Mouse (Mus musculus): ENCODE data around the gene Mrps11. TPM values are rescaled to one million over a fixed set of nuclear protein-coding genes. Genes with fewer than 3 reads are reported as not detected.

The Mrps11 gene
- 87.0 and 90.5 TPM in 2 replicates for polyA plus RNA-seq (2016; fragmentation: Nextera tagmentation; extraction: Ambion mirVana)

DNA sequence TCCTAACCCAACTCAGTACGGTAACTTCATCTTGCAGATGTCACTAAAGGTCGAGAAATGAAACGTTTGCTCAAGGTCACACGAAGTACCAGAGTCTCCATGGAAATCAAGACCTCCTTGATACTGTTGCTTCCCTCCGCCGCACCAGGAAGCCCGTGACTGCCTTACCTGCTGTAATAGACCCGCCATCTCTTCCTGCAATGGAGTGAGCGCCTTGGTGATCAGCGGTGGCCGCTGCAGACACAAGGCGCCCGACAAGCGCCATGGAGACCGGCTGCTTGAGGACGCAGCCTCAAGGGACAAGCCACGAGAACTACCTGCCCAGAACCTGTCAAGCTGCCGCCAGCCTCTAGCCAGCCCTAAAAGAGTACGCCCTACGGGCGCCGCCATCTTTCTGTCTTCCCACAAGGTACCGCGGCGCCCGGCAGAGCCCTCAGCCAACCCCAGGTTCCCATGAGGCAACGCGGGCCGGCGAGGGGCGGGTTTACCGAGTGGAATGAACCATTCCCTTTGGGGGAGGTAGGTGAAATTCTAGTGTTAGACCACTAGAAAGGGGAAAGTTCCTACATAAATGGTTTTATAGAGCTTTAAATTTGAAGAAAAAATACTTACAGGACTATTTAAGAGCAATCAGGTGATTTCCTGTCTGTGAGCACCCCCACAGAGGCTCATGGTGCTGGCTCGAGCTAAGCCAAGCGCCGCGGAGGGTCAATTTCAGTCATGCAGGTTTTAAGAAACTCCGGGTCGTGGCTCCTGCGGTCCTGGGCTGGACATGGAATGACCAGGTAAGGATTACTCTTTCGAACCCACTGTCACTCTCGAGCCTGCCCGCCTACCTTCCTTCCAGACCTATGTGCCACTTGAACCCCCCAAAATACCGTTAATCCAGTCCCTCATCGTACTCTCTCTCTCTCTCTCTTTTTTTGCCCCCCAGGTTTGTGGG is at the start of gene Mrps11, which contains the start of gene Mrpl46:
Gene Mrps11, plus strand, starts transcription at position 481 of the 943 bp plus-strand sequence.
Gene Mrpl46, minus strand, starts transcription at position 893 of the 943 bp plus-strand sequence.
- under 1% methylated on average over 44 of the region's 44 CpGs for WGBS
- H3K9me3 ChIP-seq = no peaks in the 10 kb centered on the region
- H3K4me1 ChIP-seq = peaks cover 24% of the 10 kb centered on the region
- peak; percentile 83 for DNase-seq (ENCODE audit: extremely low spot score, low spot score)
- H3K27ac ChIP-seq = peak within 1 kb of the TSS; percentile 97
- no peaks in the 10 kb centered on the region for H3K27me3 ChIP-seq (ENCODE audit: poor library complexity, severe bottlenecking)
- peak within 1 kb of the TSS; percentile 91 for H3K4me3 ChIP-seq
- peaks cover 46% of the 10 kb centered on the region for H3K36me3 ChIP-seq (replicated peaks)

DNA sequence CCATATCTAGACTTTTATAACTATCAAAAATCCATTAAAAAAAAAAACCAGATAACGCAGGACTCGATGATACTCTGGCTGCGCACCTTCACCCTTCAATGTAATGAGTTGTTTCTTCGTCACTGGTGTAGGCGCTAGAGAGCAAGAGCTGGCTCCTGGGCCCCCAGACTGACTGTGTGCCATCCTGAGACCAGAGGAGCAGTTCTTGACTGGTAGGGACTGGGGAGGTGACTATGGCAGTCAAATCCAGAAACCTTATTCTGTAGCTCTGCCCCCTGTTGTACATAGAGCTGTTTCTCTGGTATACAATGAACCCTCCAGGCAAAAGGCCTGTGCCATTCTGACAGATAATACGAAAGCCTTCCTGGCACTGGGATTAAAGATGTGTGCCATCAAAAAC is 45.7 kb upstream of the Mrps11 start:
- Histone ChIP-seq H3K4me3 (no peak overlapping the region), H3K27me3 (ENCODE audit: poor library complexity, severe bottlenecking) (no peaks in the 10 kb centered on the region), H3K4me1 (no peaks in the 10 kb centered on the region), H3K9me3 (no peaks in the 10 kb centered on the region), H3K36me3 (replicated peaks) (no peaks in the 10 kb centered on the region), H3K27ac (no peak overlapping the region)
- no peak for DNase-seq (ENCODE audit: extremely low spot score, low spot score)
- WGBS = 93% methylated on average over 6 of the region's 6 CpGs

GRCm38 (mm10) chr7:78737614-78738210 is 45.2 kb upstream of the Mrps11 start, which contains the start of gene Ntrk3:
Gene Ntrk3 (minus strand): TSS chr7:78738012.
- no peaks in the 10 kb centered on the region for H3K4me1 ChIP-seq
- no peaks in the 10 kb centered on the region for H3K36me3 ChIP-seq (replicated peaks)
- DNase-seq (ENCODE audit: extremely low spot score, low spot score) = no peak
- no peak within 1 kb of the TSS for H3K27ac ChIP-seq
- 89% methylated on average over 5 of the region's 5 CpGs for WGBS
- no peaks in the 10 kb centered on the region for H3K27me3 ChIP-seq (ENCODE audit: poor library complexity, severe bottlenecking)
- H3K4me3 ChIP-seq = no peak within 1 kb of the TSS
- H3K9me3 ChIP-seq = no peaks in the 10 kb centered on the region

GRCm38 (mm10) chr7:78739351-78740000 is 43.4 kb upstream of the Mrps11 start:
- H3K27ac ChIP-seq = no peak overlapping the region
- H3K36me3 ChIP-seq (replicated peaks) = no peaks in the 10 kb centered on the region
- no peaks in the 10 kb centered on the region for H3K4me1 ChIP-seq
- no peaks in the 10 kb centered on the region for H3K27me3 ChIP-seq (ENCODE audit: poor library complexity, severe bottlenecking)
- 83% methylated on average over 8 of the region's 8 CpGs for WGBS
- H3K9me3 ChIP-seq = no peaks in the 10 kb centered on the region
- H3K4me3 ChIP-seq = no peak overlapping the region
- no peak for DNase-seq (ENCODE audit: extremely low spot score, low spot score)

GRCm38 (mm10) chr7:78743731-78744385 is 39.1 kb upstream of the Mrps11 start:
- H3K9me3 ChIP-seq = no peaks in the 10 kb centered on the region
- no peaks in the 10 kb centered on the region for H3K27me3 ChIP-seq (ENCODE audit: poor library complexity, severe bottlenecking)
- H3K4me3 ChIP-seq = no peak overlapping the region
- no peaks in the 10 kb centered on the region for H3K4me1 ChIP-seq
- H3K27ac ChIP-seq = no peak overlapping the region
- no peaks in the 10 kb centered on the region for H3K36me3 ChIP-seq (replicated peaks)
- 88% methylated on average over 5 of the region's 5 CpGs for WGBS
- no peak for DNase-seq (ENCODE audit: extremely low spot score, low spot score)

- Histone ChIP-seq H3K36me3 (replicated peaks) (no peaks in the 10 kb centered on the region), H3K27me3 (ENCODE audit: poor library complexity, severe bottlenecking) (no peaks in the 10 kb centered on the region), H3K4me3 (no peak overlapping the region), H3K27ac (no peak overlapping the region), H3K4me1 (no peaks in the 10 kb centered on the region), H3K9me3 (no peaks in the 10 kb centered on the region)
- WGBS = 93% methylated on average over 4 of the region's 4 CpGs
- no peak for DNase-seq (ENCODE audit: extremely low spot score, low spot score)
These were observed 30.0 kb upstream of the Mrps11 start for GRCm38 (mm10) chr7:78752961-78753360.

GRCm38 (mm10) chr7:78753752-78754457 is 29.0 kb upstream of the Mrps11 start:
- H3K36me3 ChIP-seq (replicated peaks) = no peaks in the 10 kb centered on the region
- WGBS = 83% methylated on average over 7 of the region's 7 CpGs
- no peaks in the 10 kb centered on the region for H3K27me3 ChIP-seq (ENCODE audit: poor library complexity, severe bottlenecking)
- H3K4me1 ChIP-seq = no peaks in the 10 kb centered on the region
- no peaks in the 10 kb centered on the region for H3K9me3 ChIP-seq
- no peak overlapping the region for H3K27ac ChIP-seq
- DNase-seq (ENCODE audit: extremely low spot score, low spot score) = no peak
- H3K4me3 ChIP-seq = no peak overlapping the region

GRCm38 (mm10) chr7:78754458-78755000 is 28.4 kb upstream of the Mrps11 start:
- WGBS = 67% methylated on average over 8 of the region's 8 CpGs
- H3K4me3 ChIP-seq = no peak overlapping the region
- no peaks in the 10 kb centered on the region for H3K4me1 ChIP-seq
- H3K9me3 ChIP-seq = no peaks in the 10 kb centered on the region
- H3K27ac ChIP-seq = no peak overlapping the region
- DNase-seq (ENCODE audit: extremely low spot score, low spot score) = no peak
- no peaks in the 10 kb centered on the region for H3K36me3 ChIP-seq (replicated peaks)
- no peaks in the 10 kb centered on the region for H3K27me3 ChIP-seq (ENCODE audit: poor library complexity, severe bottlenecking)

- no peaks in the 10 kb centered on the region for H3K36me3 ChIP-seq (replicated peaks)
- H3K9me3 ChIP-seq = no peaks in the 10 kb centered on the region
- H3K4me3 ChIP-seq = no peak overlapping the region
- H3K4me1 ChIP-seq = 0 out of 2 replicates have a peak, but pooled peaks cover 4% of the 10 kb centered on the region
- no peak overlapping the region for H3K27ac ChIP-seq
- H3K27me3 ChIP-seq (ENCODE audit: poor library complexity, severe bottlenecking) = no peaks in the 10 kb centered on the region
- DNase-seq (ENCODE audit: extremely low spot score, low spot score) = no peak
- WGBS = 88% methylated on average over 3 of the region's 3 CpGs
These were observed 19.1 kb upstream of the Mrps11 start for GRCm38 (mm10) chr7:78763801-78764200.

GRCm38 (mm10) chr7:78765215-78765631 is 17.7 kb upstream of the Mrps11 start:
- no peak for DNase-seq (ENCODE audit: extremely low spot score, low spot score)

DNA sequence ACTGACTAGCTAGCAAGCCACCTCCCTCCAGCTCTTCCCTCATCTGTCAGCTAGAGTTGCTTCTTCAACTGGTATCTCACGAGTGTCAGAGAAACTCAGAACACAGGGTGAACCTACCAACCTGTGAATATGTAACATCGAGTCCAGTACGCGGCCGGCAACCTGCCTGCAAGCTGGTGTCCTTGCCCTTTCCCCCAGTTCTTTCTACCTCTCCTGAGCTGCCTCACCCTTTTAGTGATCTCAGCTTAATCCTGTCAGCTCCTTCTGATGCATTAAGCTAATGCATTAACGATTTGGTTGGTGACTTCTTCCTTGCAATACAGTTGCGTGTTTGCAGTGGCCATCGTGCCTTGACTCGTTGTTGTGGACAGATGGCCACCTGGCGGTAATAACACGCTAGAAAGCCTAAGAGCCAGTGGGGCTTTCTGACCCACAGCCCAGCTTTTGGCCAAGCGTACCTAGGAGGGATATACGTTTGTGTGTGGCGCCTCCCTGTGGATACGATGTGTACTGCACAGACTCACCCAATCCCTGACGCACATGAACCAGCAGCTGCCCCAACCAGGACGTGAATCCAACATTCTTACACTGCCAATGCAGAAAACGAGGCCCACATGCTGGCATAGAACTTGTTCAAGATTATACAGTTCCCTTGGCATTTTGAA is 16.8 kb upstream of the Mrps11 start:
- DNase-seq (ENCODE audit: extremely low spot score, low spot score) = peak; percentile 84
- Histone ChIP-seq H3K27ac (no peak overlapping the region), H3K27me3 (ENCODE audit: poor library complexity, severe bottlenecking) (no peaks in the 10 kb centered on the region), H3K36me3 (replicated peaks) (no peaks in the 10 kb centered on the region), H3K4me3 (peak overlapping the region; percentile 14; the same call in 1 of the 2 replicates), H3K4me1 (0 out of 2 replicates have a peak, but pooled peaks cover 4% of the 10 kb centered on the region), H3K9me3 (no peaks in the 10 kb centered on the region)
- WGBS = 24% methylated on average over 18 of the region's 18 CpGs

More at GRCm38 (mm10) chr7:78765215-78765631, 17.7 kb upstream of the Mrps11 start:
- H3K4me3 ChIP-seq = no peak overlapping the region
- H3K27ac ChIP-seq = no peak overlapping the region
- H3K9me3 ChIP-seq = no peaks in the 10 kb centered on the region
- 0 out of 2 replicates have a peak, but pooled peaks cover 4% of the 10 kb centered on the region for H3K4me1 ChIP-seq
- H3K36me3 ChIP-seq (replicated peaks) = no peaks in the 10 kb centered on the region
- WGBS = 78% methylated on average over 5 of the region's 5 CpGs
- H3K27me3 ChIP-seq (ENCODE audit: poor library complexity, severe bottlenecking) = no peaks in the 10 kb centered on the region
